Mouse (Mus musculus) neutrophil, adult 5-6 weeks (primary cell): ENCODE results near the gene Pten. TPM values are rescaled to one million over a fixed set of nuclear protein-coding genes. Genes with fewer than 3 reads are reported as not detected.

Experiments
- ATAC-seq: fragments of 151-379, 151-347 bp; 2 replicates; pipeline ENCODE4 v1.8.0; 2017; ENCODE audit warnings: mild to moderate bottlenecking, moderate TSS enrichment; ENCODE audit not compliant: insufficient number of reproducible peaks, poor library complexity, low FRiP score, severe bottlenecking; ENCODE audit errors: extremely low read depth
- total RNA-seq: library from RNA; stranded (forward); fragments of 200-1000 nt; gene quantifications from 2 replicates; pipeline ENCODE4 v1.2.3, GENCODE M21; 2017

Gene Pten
- total RNA-seq, 1 experiment from 2014 or later, result 335 TPM

DNA sequence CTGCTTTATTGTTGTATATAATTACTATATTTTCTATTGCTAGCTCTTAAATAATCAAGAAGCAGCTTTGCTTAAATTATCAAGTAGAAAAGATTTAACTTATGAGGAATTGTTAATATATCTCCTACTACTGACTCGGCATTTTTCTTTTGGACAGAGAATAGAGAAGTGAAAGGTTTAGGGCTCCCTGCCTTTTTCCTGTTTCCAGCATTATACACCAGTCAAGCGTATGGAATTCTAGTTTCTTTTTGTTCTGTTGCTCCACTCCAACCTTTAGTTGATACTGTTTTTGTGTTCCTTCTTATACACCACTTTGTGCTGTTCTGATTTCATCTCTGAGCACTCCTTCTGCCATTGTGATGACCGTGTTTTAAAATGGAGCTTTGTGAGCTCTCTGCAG lies 32.2 kb downstream of the Pten start:
- no peak for ATAC-seq

DNA sequence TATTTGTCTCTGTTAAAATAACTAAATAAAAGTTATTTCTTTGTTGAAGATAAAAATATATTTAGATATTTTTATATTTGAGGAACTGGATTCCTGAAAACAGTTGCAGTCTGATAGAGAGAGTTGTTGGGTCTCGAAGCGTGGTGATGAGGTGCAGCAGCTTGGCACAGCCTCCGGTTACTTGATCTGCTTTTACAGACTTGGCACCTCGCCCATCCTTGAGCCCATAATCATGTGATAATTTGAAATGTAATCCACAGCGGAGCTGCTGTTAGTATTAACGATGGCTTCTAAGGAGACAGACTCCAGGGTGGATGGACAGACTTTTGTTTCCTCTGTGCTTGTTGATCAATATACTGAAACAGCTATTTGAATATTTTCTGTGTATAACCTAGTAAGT lies 35.3 kb downstream of the Pten start:
- ATAC-seq, result no peak

DNA sequence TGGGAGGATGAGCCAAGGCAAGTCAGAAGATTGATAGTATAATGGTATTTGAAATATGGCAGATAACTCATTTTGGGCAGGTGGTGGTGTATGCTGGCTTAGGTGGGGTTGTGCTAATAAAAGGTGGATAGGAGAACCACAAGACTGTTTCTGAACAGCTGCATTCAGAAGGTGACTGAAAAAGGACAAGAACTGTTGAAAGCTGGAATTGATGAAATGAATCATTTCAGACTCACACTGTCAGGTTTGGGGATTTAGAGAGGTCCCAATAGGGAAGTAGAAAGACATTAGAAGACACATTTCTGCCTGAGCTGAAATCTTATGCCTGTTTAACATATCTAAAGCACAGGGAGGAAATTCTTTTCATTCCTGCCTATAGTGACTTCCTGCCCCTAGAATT lies 36.6 kb downstream of the Pten start:
- ATAC-seq, result no peak

DNA sequence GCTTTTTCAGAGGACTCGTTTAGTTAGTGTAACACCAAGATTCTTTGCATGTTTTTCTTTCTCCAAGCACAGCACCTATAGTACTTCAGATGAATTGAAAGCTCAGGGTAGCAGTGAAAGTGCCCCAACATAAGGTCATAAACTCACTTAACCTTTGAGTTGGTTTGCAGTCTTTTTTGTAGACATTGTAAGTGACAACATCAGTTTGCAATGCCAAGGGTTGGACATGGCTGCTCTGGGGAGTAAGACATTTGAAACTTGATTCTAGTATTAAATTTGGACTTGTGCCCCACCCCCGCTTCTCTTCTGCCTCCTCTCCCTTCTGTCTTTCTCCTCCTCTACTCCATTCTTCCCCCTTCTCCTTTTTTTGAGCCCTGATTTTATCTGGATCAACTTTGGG lies 43.3 kb downstream of the Pten start:
- ATAC-seq, result no peak

DNA sequence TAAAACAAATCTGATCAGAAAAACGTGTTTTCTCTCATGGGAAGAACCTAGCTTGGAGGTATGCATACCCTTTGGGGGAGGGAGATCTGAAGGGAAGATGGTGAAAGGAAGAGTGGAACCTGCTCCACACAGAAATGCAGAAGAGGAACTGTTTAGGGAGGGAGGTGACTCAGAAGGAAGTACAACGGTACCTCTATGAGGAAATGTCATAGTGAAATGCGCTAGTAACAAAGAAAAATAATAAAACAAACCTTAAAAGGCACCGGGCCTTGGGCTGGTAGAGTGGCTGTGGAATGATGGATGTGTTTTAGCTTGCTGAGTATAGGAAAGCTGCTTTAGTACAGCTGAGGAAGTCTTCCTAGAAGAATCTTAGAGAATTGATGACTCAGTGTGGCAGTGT lies 47.4 kb downstream of the Pten start:
- ATAC-seq, result peak; percentile 69

DNA sequence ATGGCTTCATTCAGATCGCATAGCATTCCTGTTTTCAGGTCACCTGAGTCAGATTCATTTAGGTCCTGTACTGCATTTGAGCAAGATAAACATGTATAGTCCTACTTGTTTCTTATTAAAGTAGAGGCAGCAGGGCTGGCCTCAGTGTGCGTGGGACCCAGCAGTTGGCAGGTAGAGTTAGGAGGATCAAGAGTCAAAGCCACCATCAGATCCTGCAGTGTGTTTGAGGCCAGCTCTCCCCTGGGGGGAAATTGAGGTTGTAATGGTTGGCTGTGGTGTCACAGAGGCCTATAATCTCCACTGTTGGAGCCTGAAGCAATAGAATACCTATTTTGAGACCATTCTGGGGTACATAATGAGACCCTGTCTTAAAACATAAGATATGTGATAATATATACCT lies 50.3 kb downstream of the Pten start:
- no peak for ATAC-seq

DNA sequence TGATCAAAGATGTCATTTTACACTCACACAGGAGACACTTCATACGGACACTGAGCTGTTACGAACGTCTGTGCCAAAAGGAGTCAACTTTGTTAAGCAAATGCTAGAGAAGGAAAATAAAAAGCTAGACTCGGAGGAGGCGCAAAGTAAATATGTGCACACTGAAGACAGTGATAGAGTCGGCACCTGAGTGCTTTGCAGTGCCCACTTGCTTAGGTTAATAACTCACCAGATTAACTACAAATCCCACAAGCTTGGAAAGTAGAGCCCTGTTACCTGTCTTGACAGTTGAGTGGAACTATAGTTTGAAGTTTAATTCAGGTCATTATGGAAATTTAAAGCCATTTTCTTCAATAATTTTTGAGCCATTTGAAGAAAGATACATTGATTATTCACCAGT lies 51.4 kb downstream of the Pten start:
- no peak for ATAC-seq

DNA sequence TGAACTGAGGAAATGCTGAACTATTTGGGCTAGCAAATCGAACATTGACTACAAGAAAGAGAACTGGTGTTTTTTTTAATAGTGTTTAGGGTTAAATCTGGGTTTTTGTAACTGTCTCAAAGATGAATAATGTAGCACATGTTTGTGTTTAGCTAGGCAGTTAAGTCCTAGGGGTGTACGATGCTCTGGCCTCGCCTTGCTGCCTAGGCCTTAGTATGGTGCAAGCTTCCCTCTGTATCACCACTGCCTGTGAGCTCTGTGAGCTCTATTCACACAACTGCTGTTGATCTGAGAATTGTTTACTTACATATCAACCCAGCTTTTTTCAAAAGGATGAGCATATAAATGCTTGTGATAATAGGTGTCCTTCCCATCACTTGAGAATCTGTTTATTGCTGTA lies 51.8 kb downstream of the Pten start:
- no peak for ATAC-seq

DNA sequence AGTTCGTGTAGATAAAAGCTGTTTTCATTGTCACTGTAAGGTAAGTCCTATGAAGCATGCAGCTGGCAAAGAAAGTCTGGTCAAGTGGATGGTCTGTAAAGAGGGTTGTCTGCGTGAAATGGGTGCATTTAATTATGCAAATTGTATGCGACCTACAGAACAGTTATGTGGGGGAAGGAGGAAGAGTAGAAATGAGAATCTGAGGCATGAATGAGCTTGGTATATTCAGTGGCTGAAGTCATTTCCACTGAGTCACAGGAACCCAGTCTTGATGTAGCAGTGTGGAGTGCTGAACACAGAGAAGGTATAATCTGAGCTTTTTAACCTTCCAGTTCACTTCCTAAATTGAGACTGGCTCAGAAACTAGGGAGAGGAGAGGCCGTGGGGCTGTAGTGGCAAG lies 61.5 kb downstream of the Pten start:
- ATAC-seq, result no peak

DNA sequence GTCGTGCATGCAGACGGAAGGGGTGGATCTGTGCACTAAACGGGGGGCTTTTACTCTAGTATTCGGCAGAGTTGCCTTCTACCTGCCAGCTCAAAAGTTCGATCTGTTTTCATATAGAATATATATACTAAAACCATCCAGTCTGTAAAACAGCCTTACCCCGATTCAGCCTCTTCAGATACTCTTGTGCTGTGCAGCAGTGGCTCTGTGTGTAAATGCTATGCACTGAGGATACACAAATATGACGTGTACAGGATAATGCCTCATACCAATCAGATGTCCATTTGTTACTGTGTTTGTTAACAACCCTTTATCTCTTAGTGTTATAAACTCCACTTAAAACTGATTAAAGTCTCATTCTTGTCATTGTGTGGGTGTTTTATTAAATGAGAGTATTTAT lies 65.7 kb downstream of the Pten start:
- 0 out of 2 replicates have a peak, but pooled peaks have one; percentile 33 for ATAC-seq

DNA sequence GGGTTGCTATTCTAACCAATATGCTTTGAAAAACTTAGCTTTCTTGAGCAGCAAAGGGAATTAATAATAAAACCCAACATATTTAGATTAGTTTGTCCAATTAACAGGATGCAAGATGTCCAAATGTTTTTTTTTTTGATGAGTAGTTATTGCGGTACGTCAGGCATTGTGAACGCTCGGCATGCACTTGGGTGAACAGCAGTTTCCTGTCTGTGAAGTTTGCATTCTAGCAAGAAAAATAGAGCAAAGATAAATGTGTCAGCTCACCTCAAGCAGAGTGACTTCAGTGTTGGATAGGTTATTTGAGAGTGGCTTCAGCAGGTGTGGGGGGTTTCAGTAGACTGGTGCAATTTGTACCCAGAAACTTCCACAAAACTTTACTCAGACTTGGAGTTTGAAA lies 69.3 kb downstream of the Pten start:
- ATAC-seq, result no peak

DNA sequence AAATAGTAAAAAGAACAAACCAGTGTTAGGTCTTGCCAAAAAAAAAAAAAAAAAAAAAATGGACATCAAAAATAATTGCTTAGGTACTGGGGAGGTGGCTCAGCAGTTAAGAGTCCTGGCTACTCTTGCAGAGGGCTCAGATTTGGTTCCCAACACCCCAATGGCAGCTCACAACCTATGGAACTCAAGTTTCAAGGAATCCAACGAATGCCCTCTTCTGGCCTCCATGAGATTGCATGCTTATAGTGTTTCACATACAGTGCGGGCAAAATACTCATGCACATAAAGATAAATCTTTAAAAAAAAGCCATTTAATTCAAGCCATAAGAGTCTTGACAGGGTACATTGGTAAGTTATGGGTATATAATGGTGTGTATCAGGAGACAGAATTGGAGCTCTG lies 72.6 kb downstream of the Pten start:
- ATAC-seq, result no peak

DNA sequence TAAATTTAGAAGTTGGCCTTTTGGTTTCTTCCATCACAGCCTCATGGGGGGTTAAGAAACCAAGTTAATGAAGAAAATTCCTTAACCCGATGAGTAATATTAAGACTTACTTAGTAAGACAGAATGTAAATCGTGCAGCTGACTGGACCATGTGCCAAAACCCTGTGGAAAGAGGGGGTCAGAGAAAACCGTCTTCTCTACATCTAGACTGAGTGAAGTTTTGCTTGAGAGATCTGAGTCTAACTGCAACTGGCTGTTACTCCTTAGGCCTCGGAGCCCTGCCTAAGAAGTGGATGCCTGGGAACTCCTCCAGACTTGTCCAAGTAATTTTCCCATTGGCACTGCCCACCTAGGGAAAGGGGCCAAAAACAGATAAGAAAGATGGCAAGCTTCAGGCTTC lies 74.0 kb downstream of the Pten start:
- no peak for ATAC-seq

DNA sequence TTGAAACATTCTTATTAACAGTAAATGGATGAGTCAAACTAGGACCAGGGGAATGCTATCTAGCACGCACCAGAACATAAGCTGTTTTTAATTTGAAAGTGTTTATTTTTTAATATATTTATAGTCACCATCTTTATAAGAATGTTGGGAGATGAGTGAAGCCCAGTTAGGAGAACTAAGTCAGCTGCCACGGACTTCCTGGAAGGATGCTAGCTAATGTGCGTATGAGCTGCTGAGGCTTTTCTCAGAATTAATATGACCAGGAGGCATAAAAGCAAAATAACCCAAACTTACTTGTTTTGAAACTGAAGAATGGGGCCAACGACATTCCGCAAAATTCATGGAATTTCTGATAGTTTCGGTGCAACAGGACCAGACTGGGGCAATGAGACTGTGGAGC lies 83.2 kb downstream of the Pten start:
- no peak for ATAC-seq

DNA sequence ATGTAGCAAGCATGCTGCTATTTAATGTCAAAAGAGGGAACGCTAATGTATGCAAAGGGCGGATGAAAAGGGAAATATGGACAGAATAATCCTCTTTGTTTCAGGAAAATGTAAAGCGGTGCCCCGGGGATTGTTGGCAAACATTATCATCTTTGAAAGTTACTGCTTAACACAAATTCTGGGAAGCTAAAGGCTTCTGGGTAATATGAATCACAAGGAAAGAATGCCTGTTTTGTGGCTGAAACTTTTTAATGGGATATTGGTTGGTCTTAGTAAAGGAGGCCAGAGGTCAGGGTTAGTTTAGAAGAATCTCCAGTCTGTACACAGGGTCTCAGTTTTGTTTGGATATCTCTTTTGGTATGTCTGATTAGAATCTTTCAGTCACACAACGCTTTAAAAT lies 87.2 kb downstream of the Pten start:
- no peak for ATAC-seq

DNA sequence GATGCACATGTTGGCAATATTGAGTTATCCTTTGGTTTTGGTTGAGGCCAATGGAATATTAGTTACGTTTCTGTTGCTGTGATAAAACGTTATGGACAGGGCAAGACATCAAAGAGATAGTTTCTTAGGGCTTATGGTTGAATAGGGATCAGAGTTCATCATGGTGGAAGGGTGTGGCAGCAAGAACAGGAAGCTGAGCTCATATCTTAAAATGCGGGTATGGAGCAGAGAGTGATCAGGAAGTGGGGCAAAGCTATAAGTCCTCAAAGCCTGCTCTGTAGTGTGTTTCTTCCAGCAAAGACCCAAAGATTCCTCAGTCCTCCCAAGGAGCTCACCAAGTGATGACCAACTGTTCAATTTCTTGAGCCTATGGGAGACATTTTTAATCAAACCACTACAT lies 90.7 kb downstream of the Pten start:
- no peak for ATAC-seq

DNA sequence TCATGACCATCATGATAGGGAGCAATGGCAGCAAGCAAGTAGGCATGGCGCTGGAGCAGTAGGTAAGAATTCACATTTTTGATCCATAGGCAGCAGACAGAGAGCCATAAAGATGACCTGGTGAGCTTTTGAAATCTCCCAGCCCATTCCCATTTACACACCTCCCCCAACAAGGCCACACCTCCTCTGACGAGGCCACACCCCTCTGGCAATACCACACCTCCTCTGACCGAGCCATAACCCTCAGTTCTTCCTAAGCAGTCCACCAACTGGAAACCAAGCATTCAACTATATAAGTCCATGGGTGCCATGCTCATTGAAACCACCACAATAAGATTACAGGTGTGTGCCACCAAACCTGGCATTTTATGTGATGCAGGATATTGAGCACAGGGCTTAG lies 95.0 kb downstream of the Pten start:
- ATAC-seq, result no peak

DNA sequence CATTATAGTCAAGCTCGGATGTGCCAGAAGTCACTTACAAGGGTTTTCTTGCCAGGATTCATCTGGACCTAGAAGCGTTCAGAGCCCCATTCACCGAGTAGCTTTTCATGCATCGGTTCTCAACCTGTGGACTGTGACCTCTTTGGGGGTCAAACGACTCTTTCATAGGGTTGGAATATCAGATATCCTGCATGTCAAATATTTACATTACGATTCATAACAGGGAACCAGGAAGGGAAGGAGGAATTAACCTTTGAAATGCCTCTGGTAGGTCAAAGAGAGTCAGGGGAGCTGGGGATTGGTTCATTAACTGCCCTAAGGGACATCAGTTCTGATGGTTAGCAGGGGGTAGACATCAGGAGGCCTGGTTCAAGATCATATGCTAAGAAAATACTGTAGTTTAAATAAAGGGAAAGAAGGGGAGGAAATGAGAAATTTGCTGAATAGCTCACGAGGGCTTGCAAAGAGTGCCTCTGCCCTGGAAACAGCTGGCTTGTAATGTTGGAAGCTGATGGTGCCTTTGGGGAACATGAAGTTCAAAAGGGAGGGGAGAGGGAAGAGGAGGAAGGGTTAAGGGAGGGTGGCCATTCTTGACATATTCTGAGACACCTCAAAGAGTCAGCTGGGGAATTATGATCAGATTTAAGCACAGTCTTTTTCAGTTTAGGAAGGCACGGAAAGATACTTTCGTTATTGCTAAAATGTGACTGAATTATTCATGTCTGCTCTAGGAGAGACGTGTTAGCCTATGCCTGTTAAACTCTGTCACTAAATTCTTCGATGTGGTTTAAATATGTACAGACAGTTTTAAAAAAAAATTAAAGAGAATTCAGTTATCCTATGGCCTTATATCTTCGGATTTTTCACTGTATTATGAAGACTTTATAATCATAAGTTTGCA lies 104.6 kb downstream of the Pten start:
- ATAC-seq, result no peak

DNA sequence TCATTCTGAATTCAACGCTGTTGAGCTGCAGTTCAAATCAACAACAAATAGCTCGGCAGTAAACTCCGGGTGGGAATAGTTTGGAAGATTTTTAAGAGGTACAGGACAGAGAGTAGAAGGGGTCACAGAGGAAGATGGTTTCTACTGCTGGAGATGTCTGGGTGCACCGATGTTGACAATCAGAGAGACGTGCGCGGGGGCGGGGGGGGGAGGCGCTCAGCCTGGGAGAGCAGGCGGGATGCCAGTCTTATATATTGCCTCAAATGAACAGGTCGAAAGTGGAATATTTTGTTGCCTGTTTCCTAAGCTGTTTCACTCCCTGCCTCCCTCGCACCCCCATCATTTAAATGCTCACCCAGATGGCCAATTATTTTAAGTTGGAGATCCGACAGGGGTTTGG lies 109.5 kb downstream of the Pten start:
- ATAC-seq, result no peak

DNA sequence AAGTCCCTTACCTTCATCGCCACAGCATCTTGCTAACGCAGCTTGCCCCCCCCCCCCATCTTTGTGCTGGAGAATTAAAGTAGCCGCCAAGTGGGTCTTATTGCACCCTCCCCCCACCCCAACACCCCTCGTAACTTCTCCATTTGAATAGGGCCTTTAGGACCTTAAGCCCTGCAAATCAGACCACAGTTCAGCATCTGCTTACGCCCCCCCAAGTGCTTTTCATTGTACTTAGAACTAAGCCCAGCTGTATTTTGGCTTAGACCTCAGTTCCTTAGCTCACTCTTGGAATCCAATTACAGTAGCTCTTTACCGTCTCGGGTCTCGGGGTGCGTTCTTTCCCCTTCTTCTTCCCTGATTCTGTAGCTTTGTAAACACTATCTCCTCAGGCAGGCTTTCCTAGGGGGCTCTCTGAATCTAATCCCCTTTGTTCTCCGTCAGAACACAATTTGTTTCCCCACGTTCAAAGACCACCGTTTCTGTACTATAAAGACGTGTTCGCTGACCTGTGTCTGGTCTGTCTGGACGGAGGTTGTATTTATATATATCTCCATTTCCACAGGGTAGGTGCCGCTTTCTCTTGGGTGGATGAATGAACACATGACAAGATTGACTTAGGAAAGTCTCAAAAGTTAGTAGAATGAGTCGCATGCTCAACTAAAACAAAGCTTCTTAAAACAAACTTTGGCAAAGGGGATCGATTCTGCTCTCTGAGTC lies 110.0 kb downstream of the Pten start:
- ATAC-seq, result no peak
